Mouse (Mus musculus): ENCODE results near the gene Gsta2. TPM values are rescaled to one million over a fixed set of nuclear protein-coding genes. Genes with fewer than 3 reads are reported as not detected.
"Not testable (repeated sequence)": the region's sequence is repeated elsewhere in the genome, so short reads cannot be mapped to it uniquely, and the experiment has no call there.

Gene Gsta2
- polyA plus RNA-seq, 1 experiment from 2014 or later = not detected

- not testable (repeated sequence) for H3K27me3 ChIP-seq
Measured at GRCm38 (mm10) chr9:78342494-78342893, 13.1 kb downstream of the Gsta2 start.

GRCm38 (mm10) chr9:78340324-78340723 is 15.3 kb downstream of the Gsta2 start:
- H3K4me1 ChIP-seq; H3K9me3 ChIP-seq (replicated peaks); H3K4me3 ChIP-seq; H3K4me2 ChIP-seq (replicated peaks); H3K9ac ChIP-seq; ATAC-seq (ENCODE audit: low FRiP score); H3K27me3 ChIP-seq; H3K27ac ChIP-seq; H3K36me3 ChIP-seq: not testable (repeated sequence)
- WGBS = 19% methylated on average over 8 of the region's 8 CpGs

More at GRCm38 (mm10) chr9:78342494-78342893, 13.1 kb downstream of the Gsta2 start:
- not testable (repeated sequence) for H3K4me1 ChIP-seq; ATAC-seq (ENCODE audit: low FRiP score); H3K27ac ChIP-seq; H3K4me3 ChIP-seq; H3K36me3 ChIP-seq; H3K4me2 ChIP-seq (replicated peaks); H3K9me3 ChIP-seq (replicated peaks); H3K9ac ChIP-seq
- 81% methylated on average over 4 of the region's 4 CpGs for WGBS

- ATAC-seq (ENCODE audit: low FRiP score); H3K4me2 ChIP-seq (replicated peaks); H3K9ac ChIP-seq; H3K9me3 ChIP-seq (replicated peaks); H3K4me3 ChIP-seq; H3K4me1 ChIP-seq; H3K27ac ChIP-seq; H3K36me3 ChIP-seq; H3K27me3 ChIP-seq: not testable (repeated sequence)
Measured at GRCm38 (mm10) chr9:78337050-78337449, 18.5 kb downstream of the Gsta2 start.

GRCm38 (mm10) chr9:78327289-78327688 is 28.3 kb downstream of the Gsta2 start, which contains the start of gene Omt2b:
Gene Omt2b (plus strand): TSS chr9:78327589.
- not testable (repeated sequence) for H3K9ac ChIP-seq; H3K36me3 ChIP-seq; H3K9me3 ChIP-seq (replicated peaks); H3K4me1 ChIP-seq; H3K27me3 ChIP-seq; H3K4me3 ChIP-seq; H3K27ac ChIP-seq; H3K4me2 ChIP-seq (replicated peaks); ATAC-seq (ENCODE audit: low FRiP score)
- WGBS = 86% methylated on average over 1 of the region's 1 CpGs

GRCm38 (mm10) chr9:78319499-78319898 is 36.1 kb downstream of the Gsta2 start:
- ATAC-seq (ENCODE audit: low FRiP score) = no peak
- H3K4me3 ChIP-seq = no peak overlapping the region
- no peak overlapping the region for H3K27ac ChIP-seq
- 42% methylated on average over 1 of the region's 1 CpGs for WGBS
- no peak overlapping the region for H3K9ac ChIP-seq
- H3K27me3 ChIP-seq = no peaks in the 10 kb centered on the region
- H3K4me1 ChIP-seq = no peaks in the 10 kb centered on the region
- no peaks in the 10 kb centered on the region for H3K9me3 ChIP-seq (replicated peaks)
- H3K4me2 ChIP-seq (replicated peaks) = no peak overlapping the region
- no peaks in the 10 kb centered on the region for H3K36me3 ChIP-seq

GRCm38 (mm10) chr9:78314696-78315095 is 40.9 kb downstream of the Gsta2 start, which contains the start of gene Omt2a:
Gene Omt2a (minus strand): TSS chr9:78314796.
- no peak for ATAC-seq (ENCODE audit: low FRiP score)
- H3K36me3 ChIP-seq = no peaks in the 10 kb centered on the region

GRCm38 (mm10) chr9:78308122-78308521 is 47.5 kb downstream of the Gsta2 start:
- not testable (repeated sequence) for H3K9me3 ChIP-seq (replicated peaks); H3K36me3 ChIP-seq; H3K27me3 ChIP-seq; H3K9ac ChIP-seq; H3K27ac ChIP-seq; ATAC-seq (ENCODE audit: low FRiP score); H3K4me1 ChIP-seq; H3K4me2 ChIP-seq (replicated peaks); H3K4me3 ChIP-seq
- 89% methylated on average over 3 of the region's 3 CpGs for WGBS

More at GRCm38 (mm10) chr9:78314696-78315095, 40.9 kb downstream of the Gsta2 start, which contains the start of gene Omt2a:
- Histone ChIP-seq H3K27ac (no peak within 1 kb of the TSS), H3K27me3 (no peaks in the 10 kb centered on the region), H3K4me2 (replicated peaks) (no peak within 1 kb of the TSS), H3K9me3 (replicated peaks) (no peaks in the 10 kb centered on the region), H3K4me1 (no peaks in the 10 kb centered on the region), H3K4me3 (no peak within 1 kb of the TSS), H3K9ac (no peak within 1 kb of the TSS)
- 85% methylated on average over 2 of the region's 2 CpGs for whole genome bisulfite sequencing

- 80% methylated on average over 1 of the region's 1 CpGs for WGBS
- H3K27me3 ChIP-seq; H3K27ac ChIP-seq; H3K36me3 ChIP-seq; H3K4me1 ChIP-seq; ATAC-seq (ENCODE audit: low FRiP score); H3K9ac ChIP-seq; H3K9me3 ChIP-seq (replicated peaks); H3K4me3 ChIP-seq; H3K4me2 ChIP-seq (replicated peaks): not testable (repeated sequence)
Measured at GRCm38 (mm10) chr9:78299143-78299542, 56.4 kb downstream of the Gsta2 start.

- Histone ChIP-seq H3K9me3 (replicated peaks) (no peaks in the 10 kb centered on the region), H3K36me3 (no peaks in the 10 kb centered on the region), H3K4me1 (no peaks in the 10 kb centered on the region), H3K27ac (no peak overlapping the region), H3K27me3 (no peaks in the 10 kb centered on the region), H3K9ac (no peak overlapping the region), H3K4me3 (no peak overlapping the region), H3K4me2 (replicated peaks) (no peak overlapping the region)
- no peak for ATAC-seq (ENCODE audit: low FRiP score)
- WGBS = 79% methylated on average over 1 of the region's 1 CpGs
Measured at GRCm38 (mm10) chr9:78298232-78298631, 57.4 kb downstream of the Gsta2 start.

GRCm38 (mm10) chr9:78296089-78296488 is 59.5 kb downstream of the Gsta2 start:
- not testable (repeated sequence) for H3K4me2 ChIP-seq (replicated peaks); H3K27me3 ChIP-seq; H3K4me3 ChIP-seq; H3K9me3 ChIP-seq (replicated peaks); ATAC-seq (ENCODE audit: low FRiP score); H3K36me3 ChIP-seq; H3K4me1 ChIP-seq; H3K9ac ChIP-seq; H3K27ac ChIP-seq
- 13% methylated on average over 6 of the region's 6 CpGs for WGBS

- H3K4me2 ChIP-seq (replicated peaks); H3K36me3 ChIP-seq; H3K4me3 ChIP-seq; H3K4me1 ChIP-seq; H3K9ac ChIP-seq; H3K27me3 ChIP-seq; H3K27ac ChIP-seq; ATAC-seq (ENCODE audit: low FRiP score); H3K9me3 ChIP-seq (replicated peaks): not testable (repeated sequence)
- 77% methylated on average over 7 of the region's 7 CpGs for WGBS
Measured at GRCm38 (mm10) chr9:78294781-78295180, 60.8 kb downstream of the Gsta2 start.

- not testable (repeated sequence) for ATAC-seq (ENCODE audit: low FRiP score); H3K27ac ChIP-seq; H3K4me2 ChIP-seq (replicated peaks); H3K27me3 ChIP-seq; H3K9ac ChIP-seq; H3K4me3 ChIP-seq; H3K9me3 ChIP-seq (replicated peaks); H3K36me3 ChIP-seq; H3K4me1 ChIP-seq
- WGBS = 67% methylated on average over 1 of the region's 1 CpGs
Measured at GRCm38 (mm10) chr9:78293683-78294082, 61.9 kb downstream of the Gsta2 start.

GRCm38 (mm10) chr9:78292462-78292861 is 63.1 kb downstream of the Gsta2 start:
- not testable (repeated sequence) for H3K4me3 ChIP-seq; H3K27ac ChIP-seq; H3K4me1 ChIP-seq; H3K4me2 ChIP-seq (replicated peaks); H3K9ac ChIP-seq; H3K36me3 ChIP-seq; H3K9me3 ChIP-seq (replicated peaks); ATAC-seq (ENCODE audit: low FRiP score); H3K27me3 ChIP-seq
- 92% methylated on average over 8 of the region's 8 CpGs for WGBS

All from hindbrain, embryonic 12.5 days (tissue).